Mouse (Mus musculus) lung, postnatal 14 days (tissue): ENCODE data around the gene Map3k9.

Experiments
- DNase-seq: peaks from one replicate; pipeline ENCODE4 v3.0.0; 2021

The Map3k9 gene

GRCm38 (mm10) chr12:81698011-81698410 lies 83.0 kb downstream of the Map3k9 start:
- DNase-seq = peak; percentile 38

GRCm38 (mm10) chr12:81691177-81691730 lies 89.7 kb downstream of the Map3k9 start:
- DNase-seq = no peak

- peak; percentile 16 for DNase-seq
Measured at GRCm38 (mm10) chr12:81690751-81691150, 90.2 kb downstream of the Map3k9 start.

- DNase-seq = no peak
Measured at GRCm38 (mm10) chr12:81690111-81690510, 90.9 kb downstream of the Map3k9 start.

DNA sequence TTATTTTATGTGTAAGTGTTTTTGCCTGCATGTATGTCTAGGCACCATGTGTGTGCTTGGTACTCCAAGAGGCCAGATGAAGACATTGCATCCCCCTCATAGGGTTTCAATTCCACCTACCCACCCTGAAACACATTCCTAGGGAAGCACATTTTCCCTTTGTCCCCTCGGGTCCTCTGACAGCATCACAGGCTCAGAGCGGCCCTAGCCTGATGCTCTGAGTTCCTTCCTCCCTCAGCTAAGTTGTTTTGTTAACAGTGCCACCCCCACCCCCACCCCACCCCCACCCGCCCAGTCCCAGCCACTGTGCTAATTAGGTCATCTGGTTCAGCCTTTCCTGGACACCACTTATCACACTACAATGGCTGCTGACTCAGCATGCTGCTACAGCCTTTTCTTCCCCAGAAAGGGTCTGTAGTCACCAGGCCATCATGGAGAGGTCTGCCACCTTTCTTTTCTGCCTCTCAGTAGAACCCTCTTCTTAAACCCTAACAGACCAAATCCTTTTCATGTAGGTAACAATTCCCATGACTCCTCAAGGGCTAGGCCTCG lies 91.4 kb downstream of the Map3k9 start:
- no peak for DNase-seq

GRCm38 (mm10) chr12:81688537-81688936 lies 92.4 kb downstream of the Map3k9 start:
- DNase-seq = no peak

- DNase-seq = no peak
Measured at GRCm38 (mm10) chr12:81687873-81688272, 93.1 kb downstream of the Map3k9 start.

- no peak for DNase-seq
Measured at GRCm38 (mm10) chr12:81686406-81687117, 94.4 kb downstream of the Map3k9 start.

- no peak for DNase-seq
Measured at GRCm38 (mm10) chr12:81685981-81686380, 95.0 kb downstream of the Map3k9 start.

DNA sequence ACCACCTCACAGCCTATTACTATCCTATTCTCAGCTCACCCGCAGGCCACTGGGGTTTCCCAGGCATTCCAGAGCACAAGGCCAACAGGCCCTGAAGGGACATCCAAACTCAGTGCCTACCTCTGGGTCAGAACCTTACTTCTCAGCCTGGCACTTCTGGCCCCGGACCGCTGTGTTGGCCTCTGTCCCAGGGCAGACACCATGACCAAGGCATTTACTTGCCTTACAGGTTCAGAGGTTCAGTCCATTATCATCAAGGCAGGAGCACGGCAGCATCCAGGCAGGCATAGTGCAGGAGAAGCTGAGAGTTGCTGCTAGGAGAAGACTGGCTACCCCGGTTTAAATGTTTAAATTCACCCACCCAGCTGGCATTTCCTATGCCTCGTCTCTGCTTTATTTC lies 96.9 kb downstream of the Map3k9 start:
- no peak for DNase-seq

DNA sequence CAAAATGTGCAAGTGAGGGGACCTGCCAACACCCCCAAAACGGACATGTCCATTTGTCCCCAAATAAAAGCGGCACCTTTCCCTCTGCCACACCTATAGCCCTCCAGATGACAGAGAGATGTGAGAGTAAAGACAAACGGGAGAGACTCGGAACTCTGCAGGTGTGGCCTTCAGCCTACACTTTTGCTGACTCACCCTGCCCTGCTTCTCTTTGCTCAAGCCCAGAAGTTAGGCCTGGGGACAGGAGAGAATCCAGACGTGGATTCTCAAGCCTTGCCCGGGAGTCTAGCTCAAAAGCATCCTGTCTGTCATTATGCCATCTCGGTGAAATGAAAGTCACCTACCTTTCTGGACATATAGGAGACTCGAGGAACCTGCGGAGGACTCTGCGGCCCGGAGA lies 97.6 kb downstream of the Map3k9 start:
- no peak for DNase-seq

GRCm38 (mm10) chr12:81679807-81680529 lies 101.0 kb downstream of the Map3k9 start:
- no peak for DNase-seq

DNA sequence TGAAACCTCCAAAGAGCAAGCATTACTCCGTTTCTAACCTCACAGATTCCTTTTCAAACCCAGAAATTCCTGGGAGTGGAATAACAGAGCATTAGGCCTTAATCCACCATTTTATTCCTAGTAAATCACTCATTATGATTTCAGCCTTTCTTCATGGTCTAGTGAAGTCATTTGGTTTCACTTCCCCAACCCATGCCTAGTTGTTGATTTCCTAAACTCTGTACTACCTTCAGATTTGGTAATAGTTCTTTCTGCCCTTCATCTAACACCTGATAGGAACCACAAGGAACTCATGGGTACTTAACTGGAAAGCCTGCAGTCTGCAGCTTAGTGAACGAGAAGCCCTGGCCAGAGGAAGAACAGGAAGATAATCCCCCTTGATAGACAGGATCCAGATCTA lies 105.4 kb downstream of the Map3k9 start:
- DNase-seq = no peak
